In the genomic region with DNA sequence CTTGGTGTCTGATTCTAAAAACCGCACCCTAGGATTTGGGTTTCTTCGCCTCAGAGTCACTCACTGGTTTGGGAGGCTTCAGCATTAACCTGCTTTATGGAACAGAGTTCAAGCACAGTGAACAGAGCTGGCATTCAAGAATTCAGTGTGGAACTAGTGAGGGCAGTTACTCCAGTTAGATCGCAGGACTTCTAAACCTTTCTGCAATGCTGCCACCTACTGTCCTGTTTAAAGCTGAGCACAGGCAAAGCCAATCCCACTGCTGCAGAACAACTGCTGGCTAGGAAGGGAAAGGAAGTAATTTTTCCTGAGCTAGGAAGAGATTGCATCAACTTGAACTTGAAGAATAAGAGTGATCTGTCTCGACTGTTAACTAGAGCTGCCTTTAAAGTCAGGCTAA, we compare ENCODE assay signal across 8 mouse cellular contexts.
DNase-seq lines count a peak whose midpoint lies in the region; ATAC-seq and TF ChIP-seq lines count a peak whose summit lies in the region.

No protein-coding gene starts in this region.

- no peaks in the 10 kb centered on the region for H3K27me3 ChIP-seq in CH12.LX (replicated peaks)
- no peaks in the 10 kb centered on the region for H3K27me3 ChIP-seq in hindbrain, embryonic 10.5 days (ENCODE audit: insufficient read depth, poor library complexity, severe bottlenecking)
- no peaks in the 10 kb centered on the region for H3K27me3 ChIP-seq in lung, postnatal 0 days (replicated peaks; ENCODE audit: insufficient read depth, low read length)

- TF ChIP-seq EP300 in CH12.LX (IDR thresholded peaks at IDR 0.05; ENCODE audit: low read length): no peak
- TF ChIP-seq EP300 in lung, postnatal 0 days (IDR thresholded peaks at IDR 0.05): no peak

- peak; percentile 56; the same call in 1 of the 2 replicates for ATAC-seq in lung, postnatal 0 days

- H3K9me3 ChIP-seq in CH12.LX (replicated peaks; ENCODE audit: low read length): no peaks in the 10 kb centered on the region
- H3K9me3 ChIP-seq in hindbrain, embryonic 10.5 days: no peaks in the 10 kb centered on the region
- no peaks in the 10 kb centered on the region for H3K9me3 ChIP-seq in lung, postnatal 0 days (ENCODE audit: low read length)

- no peak overlapping the region for H3K27ac ChIP-seq in CH12.LX (ENCODE audit: insufficient read depth, low read depth)
- no peak overlapping the region for H3K27ac ChIP-seq in hindbrain, embryonic 10.5 days
- no peak overlapping the region for H3K27ac ChIP-seq in lung, postnatal 0 days (ENCODE audit: low read length)

- H3K36me3 ChIP-seq in CH12.LX (replicated peaks in 1 of 2; ENCODE audit: control insufficient read depth in 1 of 2, insufficient read depth in 1 of 2, low read length in 1 of 2): no peaks in the 10 kb centered on the region
- H3K36me3 ChIP-seq in hindbrain, embryonic 10.5 days: no peaks in the 10 kb centered on the region
- H3K36me3 ChIP-seq in lung, postnatal 0 days (ENCODE audit: insufficient read depth, low read length): no peaks in the 10 kb centered on the region

- DNase-seq in CH12.LX (ENCODE audit: extremely low read depth): peak; percentile 82
- DNase-seq in ZHBTc4 (ENCODE audit: low read depth, low spot score): peak; percentile 76
- peak; percentile 85 for DNase-seq in embryo, embryonic 11 days
- DNase-seq in hindbrain, embryonic 10.5 days (ENCODE audit: low spot score): peak; percentile 53
- DNase-seq in layer of hippocampus, adult 18-20 months (ENCODE audit: low spot score in 2 of 2): peak; percentile 28 to 65
- DNase-seq in lung, postnatal 0 days (ENCODE audit: low spot score): peak; percentile 77
- DNase-seq in right cerebral cortex, postnatal 14 days: peak; percentile 40
- DNase-seq in thymus, postnatal 36 days: no peak

- H3K79me2 ChIP-seq in CH12.LX (replicated peaks; ENCODE audit: control insufficient read depth, extremely low read depth, insufficient read depth, poor library complexity, severe bottlenecking): no peaks in the 10 kb centered on the region

- no peak for TF ChIP-seq POLR2A in CH12.LX (IDR thresholded peaks at IDR 0.05; ENCODE audit: low read depth, low read length)

- peak; percentile 85 for TF ChIP-seq RAD21 in CH12.LX (IDR thresholded peaks at IDR 0.05; ENCODE audit: low read depth, low read length)

- H3K4me2 ChIP-seq in CH12.LX (ENCODE audit: insufficient read depth, low read depth, poor library complexity, severe bottlenecking): no peak overlapping the region
- no peak overlapping the region for H3K4me2 ChIP-seq in lung, postnatal 0 days (replicated peaks; ENCODE audit: low read depth, low read length)

- in situ Hi-C loops in CH12.LX (cut with MboI; ENCODE audit: low pct_ligation_motif_present, low pct_unique_long_range_greater_than_20kb, low sequenced_read_pairs): no loop called here

- H3K9ac ChIP-seq in CH12.LX (ENCODE audit: insufficient read depth, low read depth): no peak overlapping the region
- no peak overlapping the region for H3K9ac ChIP-seq in lung, postnatal 0 days (replicated peaks; ENCODE audit: low read depth)

- H3K4me3 ChIP-seq in CH12.LX (replicated peaks in 1 of 3; ENCODE audit: low read depth in 2 of 3, low read length in 2 of 3, poor library complexity in 1 of 3): no peak overlapping the region
- H3K4me3 ChIP-seq in hindbrain, embryonic 10.5 days: no peak overlapping the region
- no peak overlapping the region for H3K4me3 ChIP-seq in lung, postnatal 0 days (ENCODE audit: low read depth, low read length)

- WGBS in hindbrain, embryonic 10.5 days: 24% methylated on average over 4 of the region's 4 CpGs
- 26% methylated on average over 4 of the region's 4 CpGs for WGBS in lung, postnatal 0 days

- dilution Hi-C loops in CH12.LX (cut with MboI; ENCODE audit: extremely low pct_ligation_motif_present, extremely low pct_unique_long_range_greater_than_20kb, low sequenced_read_pairs): no loop called here

- peaks cover 0 to 9% of the 10 kb centered on the region in 2 experiments; a peak in 2 of 4 replicates for H3K4me1 ChIP-seq in CH12.LX (ENCODE audit: control insufficient read depth in 1 of 2, insufficient read depth in 2 of 2)
- H3K4me1 ChIP-seq in hindbrain, embryonic 10.5 days (replicated peaks): no peaks in the 10 kb centered on the region
- H3K4me1 ChIP-seq in lung, postnatal 0 days (ENCODE audit: insufficient read depth, low read depth, low read length): no peaks in the 10 kb centered on the region

- peak; percentile 85 to 89 for TF ChIP-seq CTCF in CH12.LX (conservative IDR thresholded peaks at IDR 0.05 in 1 of 2, IDR thresholded peaks at IDR 0.05 in 1 of 2; ENCODE audit: low read depth in 2 of 2, low read length in 2 of 2)
- TF ChIP-seq CTCF in lung, postnatal 0 days (IDR thresholded peaks at IDR 0.05): peak; percentile 74

TF ChIP-seq in CH12.LX, 34 proteins besides CTCF, POLR2A, EP300 and RAD21:
- TF ChIP-seq POLR2AphosphoS2 (IDR thresholded peaks at IDR 0.05; ENCODE audit: low read depth, low read length) (no peak), ZKSCAN1 (IDR thresholded peaks at IDR 0.05; ENCODE audit: borderline replicate concordance, low read depth, low read length) (no peak), PAX5 (IDR thresholded peaks at IDR 0.05; ENCODE audit: low read length) (no peak), MAZ (IDR thresholded peaks at IDR 0.05; ENCODE audit: low read depth, low read length) (no peak), ETS1 (conservative IDR thresholded peaks at IDR 0.05; ENCODE audit: low read depth, low read length) (no peak), JUN (IDR thresholded peaks at IDR 0.05; ENCODE audit: insufficient read depth, low read depth, low read length) (no peak), ELF1 (IDR thresholded peaks at IDR 0.05; ENCODE audit: low read depth, low read length) (no peak), RCOR1 (conservative IDR thresholded peaks at IDR 0.05; ENCODE audit: low read depth, low read length) (no peak), ZC3H11A (IDR thresholded peaks at IDR 0.05; ENCODE audit: low read depth, low read length) (no peak), UBTF (IDR thresholded peaks at IDR 0.05; ENCODE audit: low read depth, low read length) (no peak), GABPA (IDR thresholded peaks at IDR 0.05; ENCODE audit: insufficient replicate concordance, low read depth, low read length) (no peak), BHLHE40 (IDR thresholded peaks at IDR 0.05; ENCODE audit: low read depth, low read length) (peak; percentile 81), SMC3 (IDR thresholded peaks at IDR 0.05; ENCODE audit: low read depth, low read length) (peak; percentile 70), MEF2A (IDR thresholded peaks at IDR 0.05; ENCODE audit: borderline replicate concordance, low read depth, low read length) (no peak), MYC (IDR thresholded peaks at IDR 0.05; ENCODE audit: low read depth, low read length) (no peak), CHD1 (IDR thresholded peaks at IDR 0.05; ENCODE audit: low read depth, low read length) (no peak)
TF ChIP-seq in CH12.LX: peak in this region for 2.

Comparison
In these comparisons a context has a peak if more than half of its experiments do, and no peak if none do; other contexts are left out.
1. DNase-seq: peak in CH12.LX (single experiment), ZHBTc4 (single experiment), embryo, embryonic 11 days (single experiment), hindbrain, embryonic 10.5 days (single experiment), layer of hippocampus, adult 18-20 months (2 of 2), lung, postnatal 0 days (single experiment) and right cerebral cortex, postnatal 14 days (single experiment); none in thymus, postnatal 36 days (0 of 2).